Mouse (Mus musculus): ENCODE data around the gene Acox3.

Gene Acox3

DNA sequence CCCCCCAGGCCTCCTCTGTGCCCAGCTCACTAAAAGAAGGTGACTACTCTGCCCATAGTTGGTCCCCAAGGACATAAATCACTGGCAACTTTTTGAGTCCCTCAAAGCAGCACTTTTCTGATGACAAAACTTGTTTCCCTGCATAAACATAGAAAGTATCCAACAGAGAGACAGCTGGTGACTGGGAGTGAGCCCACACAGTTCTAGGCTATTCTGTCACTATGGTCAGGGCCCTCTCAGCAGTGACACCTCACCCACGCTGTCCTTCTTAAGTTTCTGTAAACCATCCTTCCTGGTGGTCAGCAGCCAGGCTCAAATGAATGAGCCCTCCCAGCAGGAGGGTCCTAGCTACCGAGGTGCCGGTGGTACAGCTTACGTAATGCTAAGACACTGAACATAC lies 16.2 kb upstream of the Acox3 start:
- Histone ChIP-seq H3K4me3 (replicated peaks; ENCODE audit: low read length) (no peak overlapping the region), H3K9me3 (ENCODE audit: low read length) (no peaks in the 10 kb centered on the region), H3K4me1 (replicated peaks; ENCODE audit: low read depth, low read length) (no peaks in the 10 kb centered on the region), H3K36me3 (ENCODE audit: insufficient read depth, low read length) (peaks cover 99% of the 10 kb centered on the region), H3K27me3 (ENCODE audit: insufficient read depth, low read length) (no peaks in the 10 kb centered on the region)
- TF ChIP-seq POU5F1 (IDR thresholded peaks at IDR 0.05; ENCODE audit: borderline replicate concordance, low read length) (no peak), NANOG (IDR thresholded peaks at IDR 0.05; ENCODE audit: borderline replicate concordance, low read length) (no peak), CTCF (conservative IDR thresholded peaks at IDR 0.05; ENCODE audit: low read length) (no peak)

DNA sequence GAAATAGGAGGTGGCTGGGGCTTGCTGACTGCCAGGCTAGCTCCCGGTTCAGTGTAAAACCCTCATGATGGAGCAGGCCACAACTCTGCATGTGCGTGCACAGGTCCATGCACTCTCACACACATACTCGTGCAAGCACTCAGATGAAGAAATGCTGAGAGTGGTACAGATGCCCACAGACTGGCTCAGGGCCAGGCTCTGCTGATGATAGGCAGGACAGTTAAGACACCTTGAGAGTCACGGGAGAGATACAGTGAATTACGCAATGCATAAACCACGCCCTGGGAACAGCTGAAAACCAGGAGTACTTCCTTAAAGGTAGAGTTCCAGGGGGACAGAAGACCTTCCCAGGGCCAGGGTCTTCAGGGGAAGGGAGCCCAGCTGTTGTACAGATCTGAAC lies 11.3 kb upstream of the Acox3 start:
- Histone ChIP-seq H3K27me3 (ENCODE audit: insufficient read depth, low read length) (no peaks in the 10 kb centered on the region), H3K36me3 (ENCODE audit: insufficient read depth, low read length) (peaks cover 73% of the 10 kb centered on the region), H3K9me3 (ENCODE audit: low read length) (peaks cover 8% of the 10 kb centered on the region), H3K4me3 (replicated peaks; ENCODE audit: low read length) (no peak overlapping the region), H3K4me1 (replicated peaks; ENCODE audit: low read depth, low read length) (peaks cover 13% of the 10 kb centered on the region)
- TF ChIP-seq POU5F1 (IDR thresholded peaks at IDR 0.05; ENCODE audit: borderline replicate concordance, low read length), result no peak
- TF ChIP-seq NANOG (IDR thresholded peaks at IDR 0.05; ENCODE audit: borderline replicate concordance, low read length), result no peak
- no peak for TF ChIP-seq CTCF (conservative IDR thresholded peaks at IDR 0.05; ENCODE audit: low read length)

DNA sequence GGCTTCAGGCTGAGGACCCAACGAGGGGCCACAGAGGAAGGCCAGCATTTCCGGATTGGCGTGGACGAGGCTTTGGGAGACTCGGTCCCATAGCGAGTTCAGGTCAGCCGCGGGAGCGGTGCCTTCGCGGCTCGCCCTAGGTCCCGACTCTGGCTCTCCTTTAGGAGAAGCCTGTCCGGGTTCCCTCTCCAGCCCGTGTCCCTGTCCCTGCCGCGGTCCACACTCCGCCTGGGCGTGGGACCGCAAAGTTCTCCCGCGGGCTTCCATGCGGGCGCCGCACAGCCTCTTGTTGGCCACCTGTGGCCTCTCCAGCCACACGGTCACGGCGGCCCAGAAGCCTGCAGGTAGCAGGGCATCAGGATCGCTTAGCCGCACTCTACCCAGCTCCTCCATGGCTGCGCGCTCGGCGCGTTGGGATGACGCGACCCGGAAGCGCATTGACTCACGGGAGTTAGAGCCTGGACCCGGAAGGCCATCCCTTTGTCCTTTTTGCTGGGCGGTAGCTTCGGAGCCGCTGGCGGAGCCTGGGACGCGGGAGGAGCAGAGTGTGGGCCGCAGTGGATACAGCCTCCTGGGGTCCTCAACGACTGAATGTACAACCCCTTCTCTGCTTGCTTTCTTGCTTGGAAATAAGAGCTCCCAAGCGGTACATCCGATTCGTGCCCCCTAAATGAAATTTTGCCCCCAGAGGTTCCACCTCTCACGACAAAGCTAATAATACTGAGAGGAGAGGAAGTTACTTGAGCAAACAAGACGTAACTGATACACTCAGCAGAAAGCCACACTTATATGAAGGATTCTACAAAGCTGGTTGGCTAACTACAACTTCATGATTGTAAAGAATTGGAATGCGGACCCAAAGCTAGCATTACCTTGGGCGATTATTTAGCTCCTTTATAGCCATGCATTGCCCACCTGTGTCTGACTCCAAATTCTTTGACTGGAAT lies 7.9 kb upstream of the Acox3 start, which contains the start of gene Trmt44:
TSS of gene Trmt44 (minus strand) at position 418 of the 947 bp plus-strand sequence.
- Histone ChIP-seq H3K27me3 (ENCODE audit: insufficient read depth, low read length) (peaks cover 3% of the 10 kb centered on the region; the same call in 1 of the 2 replicates), H3K9me3 (ENCODE audit: low read length) (peaks cover 10% of the 10 kb centered on the region), H3K4me3 (replicated peaks; ENCODE audit: low read length) (peak within 1 kb of the TSS; percentile 100), H3K4me1 (replicated peaks; ENCODE audit: low read depth, low read length) (peaks cover 20% of the 10 kb centered on the region), H3K36me3 (ENCODE audit: insufficient read depth, low read length) (peaks cover 40% of the 10 kb centered on the region)
- TF ChIP-seq NANOG (IDR thresholded peaks at IDR 0.05; ENCODE audit: borderline replicate concordance, low read length), result no peak
- no peak for TF ChIP-seq POU5F1 (IDR thresholded peaks at IDR 0.05; ENCODE audit: borderline replicate concordance, low read length)
- no peak for TF ChIP-seq CTCF (conservative IDR thresholded peaks at IDR 0.05; ENCODE audit: low read length)

DNA sequence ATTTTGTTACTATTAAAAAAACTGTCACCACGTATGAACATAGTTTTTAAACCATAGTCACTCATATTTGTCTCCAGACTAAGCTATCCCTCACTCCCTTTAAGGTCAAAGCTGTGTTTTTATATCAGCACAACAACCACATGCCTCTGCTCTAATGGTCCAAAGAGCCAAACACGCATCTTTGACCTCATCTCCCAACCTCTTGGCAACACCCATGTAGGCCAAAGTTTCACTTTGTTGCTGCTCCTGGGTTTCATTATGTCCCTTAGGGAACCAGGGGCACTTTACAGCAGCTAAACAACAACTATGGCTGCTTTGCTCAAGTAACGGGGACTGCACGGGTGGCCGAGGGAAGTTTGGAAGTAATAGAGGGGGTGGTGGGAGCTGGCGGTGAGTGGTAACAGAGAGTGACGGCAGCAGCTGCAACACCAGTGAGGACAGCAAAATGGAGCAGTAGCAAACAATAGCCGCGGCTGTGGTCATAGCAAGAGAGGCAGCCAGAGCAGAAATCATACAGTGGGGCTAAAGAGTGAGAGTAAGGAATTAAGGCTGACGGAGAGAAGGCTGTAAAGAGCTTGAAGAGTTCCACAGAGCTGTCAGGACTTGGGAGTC lies 6.3 kb upstream of the Acox3 start:
- Histone ChIP-seq H3K4me1 (replicated peaks; ENCODE audit: low read depth, low read length) (peaks cover 24% of the 10 kb centered on the region), H3K27me3 (ENCODE audit: insufficient read depth, low read length) (peaks cover 9% of the 10 kb centered on the region; the same call in 1 of the 2 replicates), H3K36me3 (ENCODE audit: insufficient read depth, low read length) (peaks cover 24% of the 10 kb centered on the region), H3K9me3 (ENCODE audit: low read length) (peaks cover 10% of the 10 kb centered on the region), H3K4me3 (replicated peaks; ENCODE audit: low read length) (no peak overlapping the region)
- no peak for TF ChIP-seq POU5F1 (IDR thresholded peaks at IDR 0.05; ENCODE audit: borderline replicate concordance, low read length)
- no peak for TF ChIP-seq NANOG (IDR thresholded peaks at IDR 0.05; ENCODE audit: borderline replicate concordance, low read length)
- no peak for TF ChIP-seq CTCF (conservative IDR thresholded peaks at IDR 0.05; ENCODE audit: low read length)

DNA sequence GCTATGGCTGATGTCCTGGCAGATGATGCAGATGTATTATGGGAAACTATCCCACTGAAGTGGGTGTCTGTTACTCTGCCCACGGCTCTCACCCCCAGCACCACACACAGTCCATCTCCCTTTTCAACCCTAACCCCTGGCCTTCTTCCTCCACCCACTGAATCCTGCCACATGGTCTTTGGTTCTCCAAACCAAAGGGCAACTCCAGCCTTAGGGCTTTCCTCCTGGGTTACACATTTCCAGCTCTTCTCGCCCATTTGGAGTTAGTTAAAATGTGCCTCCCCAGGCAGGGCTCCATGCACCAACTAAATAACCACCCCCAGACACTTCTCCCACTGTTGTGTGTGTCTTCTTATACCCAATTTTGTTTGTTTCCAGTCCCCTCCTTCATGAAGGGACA lies 4.4 kb upstream of the Acox3 start:
- H3K4me1 ChIP-seq (replicated peaks; ENCODE audit: low read depth, low read length), result peaks cover 31% of the 10 kb centered on the region
- H3K27me3 ChIP-seq (ENCODE audit: insufficient read depth, low read length), result peaks cover 9% of the 10 kb centered on the region; the same call in 1 of the 2 replicates
- H3K4me3 ChIP-seq (replicated peaks; ENCODE audit: low read length), result no peak overlapping the region
- TF ChIP-seq CTCF (conservative IDR thresholded peaks at IDR 0.05; ENCODE audit: low read length) (no peak), POU5F1 (IDR thresholded peaks at IDR 0.05; ENCODE audit: borderline replicate concordance, low read length) (no peak), NANOG (IDR thresholded peaks at IDR 0.05; ENCODE audit: borderline replicate concordance, low read length) (no peak)
- peaks cover 5% of the 10 kb centered on the region for H3K36me3 ChIP-seq (ENCODE audit: insufficient read depth, low read length)
- peaks cover 10% of the 10 kb centered on the region for H3K9me3 ChIP-seq (ENCODE audit: low read length)

DNA sequence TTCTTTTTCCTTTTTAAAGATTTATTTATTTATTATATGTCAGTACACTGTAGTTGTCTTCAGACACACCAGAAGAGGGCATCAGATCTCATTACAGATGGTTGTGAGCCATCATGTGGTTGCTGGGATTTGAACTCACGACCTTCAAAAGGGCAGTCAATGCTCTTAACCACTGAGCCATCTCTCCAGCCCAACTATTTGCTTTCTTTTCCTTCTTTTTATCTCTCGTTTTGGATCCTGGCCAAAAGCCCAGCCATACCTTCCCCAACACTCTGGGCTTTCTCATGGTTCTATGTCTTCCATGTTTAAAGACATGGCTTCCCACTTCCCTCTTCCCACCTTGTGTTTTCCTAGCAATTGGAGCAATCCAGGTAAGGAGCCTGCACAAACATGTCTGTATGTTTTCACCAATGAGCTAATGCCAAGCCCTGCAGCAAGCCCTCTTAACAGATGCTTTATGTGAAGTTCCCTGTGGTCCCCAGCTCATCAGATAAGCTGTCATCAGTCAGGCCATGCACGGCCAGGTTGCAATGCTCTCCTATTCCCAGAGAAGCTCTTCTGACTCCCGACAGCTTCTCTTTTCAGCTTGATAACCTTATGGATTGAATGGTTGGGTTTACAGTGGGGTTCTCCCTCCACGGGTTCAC lies 3.5 kb upstream of the Acox3 start:
- TF ChIP-seq POU5F1 (IDR thresholded peaks at IDR 0.05; ENCODE audit: borderline replicate concordance, low read length) (no peak), NANOG (IDR thresholded peaks at IDR 0.05; ENCODE audit: borderline replicate concordance, low read length) (no peak), CTCF (conservative IDR thresholded peaks at IDR 0.05; ENCODE audit: low read length) (no peak)
- peaks cover 10% of the 10 kb centered on the region for H3K9me3 ChIP-seq (ENCODE audit: low read length)
- H3K4me3 ChIP-seq (replicated peaks; ENCODE audit: low read length), result no peak overlapping the region
- peaks cover 11% of the 10 kb centered on the region; the same call in 1 of the 2 replicates for H3K27me3 ChIP-seq (ENCODE audit: insufficient read depth, low read length)
- peaks cover 24% of the 10 kb centered on the region for H3K4me1 ChIP-seq (replicated peaks; ENCODE audit: low read depth, low read length)
- no peaks in the 10 kb centered on the region for H3K36me3 ChIP-seq (ENCODE audit: insufficient read depth, low read length)

DNA sequence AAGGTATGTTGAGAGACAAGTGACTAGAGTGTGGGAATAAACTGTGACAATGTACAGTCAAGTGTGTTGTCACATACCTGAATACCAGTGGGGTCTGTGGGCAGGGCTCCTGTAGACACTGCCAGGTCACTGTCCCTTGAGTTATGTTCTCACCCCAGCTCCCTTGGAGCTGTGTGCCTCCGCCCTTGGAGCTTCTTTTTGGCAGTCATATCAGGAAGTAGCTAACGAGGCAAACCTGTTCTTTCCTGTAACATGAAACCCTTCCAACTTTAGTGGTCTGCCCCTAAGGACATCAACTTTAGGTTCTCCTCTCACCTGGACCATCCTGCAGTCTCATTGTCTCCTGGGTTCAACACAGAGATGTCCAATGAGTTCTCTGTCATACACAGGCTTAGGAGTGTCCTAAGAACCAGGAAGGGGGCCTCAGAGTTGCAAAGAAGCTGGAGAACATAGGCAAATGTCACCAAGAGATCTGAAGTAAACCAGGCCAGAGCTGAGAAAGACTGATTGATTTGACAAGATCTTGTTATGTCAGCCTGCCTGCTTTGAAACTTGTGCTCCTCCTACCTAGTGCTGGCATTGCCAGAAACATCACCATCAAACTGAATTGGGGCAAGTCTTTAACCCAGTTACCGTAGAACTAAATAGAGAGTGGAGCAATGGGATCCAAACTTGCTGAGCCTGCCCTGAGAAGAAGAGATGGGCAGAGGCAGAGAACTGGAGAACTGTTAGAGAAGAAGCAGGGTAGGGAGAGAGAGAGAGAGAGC lies 2.5 kb upstream of the Acox3 start:
- H3K36me3 ChIP-seq (ENCODE audit: insufficient read depth, low read length), result no peaks in the 10 kb centered on the region
- TF ChIP-seq POU5F1 (IDR thresholded peaks at IDR 0.05; ENCODE audit: borderline replicate concordance, low read length), result no peak
- peaks cover 10% of the 10 kb centered on the region for H3K9me3 ChIP-seq (ENCODE audit: low read length)
- H3K4me3 ChIP-seq (replicated peaks; ENCODE audit: low read length), result no peak overlapping the region
- H3K4me1 ChIP-seq (replicated peaks; ENCODE audit: low read depth, low read length), result peaks cover 24% of the 10 kb centered on the region
- H3K27me3 ChIP-seq (ENCODE audit: insufficient read depth, low read length), result peaks cover 11% of the 10 kb centered on the region; the same call in 1 of the 2 replicates
